Mouse (Mus musculus) liver, postnatal 0 days (tissue): ENCODE data around the gene Limch1. TPM values are rescaled to one million over a fixed set of nuclear protein-coding genes. Genes with fewer than 3 reads are reported as not detected.

Experiments
- ATAC-seq: fragments of 200-750 bp; cut with Nextera tagmentation; 2 replicates; pipeline ENCODE4 v1.8.0; 2017; ENCODE audit warnings: mild to moderate bottlenecking, moderate library complexity
- DNase-seq: peaks from one replicate; pipeline ENCODE4 v3.0.0-alpha.2; 2016
- H3K27ac ChIP-seq: fragments of 300-500 bp; sonication (generic); 2 replicates; pipeline ENCODE4 v1.5.1; 2014; ENCODE audit warnings: antibody characterized with exemption, moderate library complexity, mild to moderate bottlenecking, low read depth
- H3K27me3 ChIP-seq: fragments of 300-500 bp; sonication (generic); 2 replicates; pipeline ENCODE4 v1.6.1; 2014; ENCODE audit warnings: low read length, control low read depth, mixed read lengths; ENCODE audit not compliant: insufficient read depth
- H3K36me3 ChIP-seq: fragments of 300-500 bp; sonication (generic); replicated peaks from 2 replicates; pipeline ENCODE4 v1.6.1; 2014; ENCODE audit warnings: mild to moderate bottlenecking, control low read depth, low read length, moderate library complexity, mixed read lengths; ENCODE audit not compliant: insufficient read depth
- H3K4me1 ChIP-seq: fragments of 300-500 bp; sonication (generic); 2 replicates; pipeline ENCODE4 v1.6.1; 2014; ENCODE audit warnings: antibody characterized with exemption, mild to moderate bottlenecking, control low read depth; ENCODE audit not compliant: insufficient read depth
- H3K4me2 ChIP-seq: fragments of 300-500 bp; sonication (generic); 2 replicates; pipeline ENCODE4 v1.6.1; 2014; ENCODE audit warnings: low read depth, mild to moderate bottlenecking, low read length, moderate library complexity, mixed read lengths
- H3K4me3 ChIP-seq: fragments of 300-500 bp; sonication (generic); 2 replicates; pipeline ENCODE4 v1.5.1; 2014; ENCODE audit warnings: low read depth, low read length
- H3K9ac ChIP-seq: fragments of 300-500 bp; sonication (generic); replicated peaks from 2 replicates; pipeline ENCODE4 v1.6.1; 2014; ENCODE audit warnings: mild to moderate bottlenecking, moderate library complexity
- H3K9me3 ChIP-seq: fragments of 300-500 bp; sonication (generic); 2 replicates; pipeline ENCODE4 v1.6.1; 2016; ENCODE audit warnings: mild to moderate bottlenecking, control low read depth, low read length, mixed read lengths
- CTCF ChIP-seq: sonication (generic); IDR thresholded peaks from 2 replicates; pipeline ENCODE4 v1.5.1; 2016; ENCODE audit warnings: antibody characterized with exemption, low read depth
- EP300 ChIP-seq: IDR thresholded peaks from 2 replicates; pipeline ENCODE4 v1.6.1; 2016; ENCODE audit warnings: antibody characterized with exemption, low read depth, mild to moderate bottlenecking
- WGBS: fragments of 180-500 bp; shearing (Covaris S2); extraction: QIAGEN DNeasy Blood & Tissue Kit; methylation state at CpG from one replicate; pipeline ENCODE4 v1.1.7; 2014; ENCODE audit not compliant: insufficient replicate concordance; 5-methylcytosine and 5-hydroxymethylcytosine counted together
- polyA plus RNA-seq: library from polyadenylated mRNA; unstranded; fragments of >200 nt; fragmentation: Nextera tagmentation; extraction: Ambion mirVana; gene quantifications from 2 replicates; pipeline ENCODE4 v1.2.1, GENCODE M21; 2015

Gene Limch1
- polyA plus RNA-seq, 1 experiment from 2014 or later: 1.6 TPM

GRCm38 (mm10) chr5:66720921-66721320 is 24.7 kb upstream of the Limch1 start:
- H3K9me3 ChIP-seq: no peaks in the 10 kb centered on the region
- ATAC-seq (no peak), DNase-seq (no peak)
- TF ChIP-seq EP300 (no peak), CTCF (no peak)
- H3K27ac ChIP-seq: no peak overlapping the region
- peaks cover 26% of the 10 kb centered on the region; the same call in 1 of the 2 replicates for H3K27me3 ChIP-seq
- H3K4me3 ChIP-seq: no peak overlapping the region
- H3K9ac ChIP-seq: no peak overlapping the region
- H3K36me3 ChIP-seq: no peaks in the 10 kb centered on the region
- no peak overlapping the region for H3K4me2 ChIP-seq
- 46% methylated on average over 5 of the region's 5 CpGs for WGBS
- H3K4me1 ChIP-seq: no peaks in the 10 kb centered on the region

- TF ChIP-seq CTCF: no peak
- no peak for TF ChIP-seq EP300
- 40% methylated on average over 9 of the region's 9 CpGs for WGBS
- H3K4me1 ChIP-seq: no peaks in the 10 kb centered on the region
- DNase-seq (no peak), ATAC-seq (no peak)
- H3K27me3 ChIP-seq: peaks cover 19% of the 10 kb centered on the region; the same call in 1 of the 2 replicates
- H3K36me3 ChIP-seq: no peaks in the 10 kb centered on the region
- H3K9ac ChIP-seq: no peak overlapping the region
- no peak overlapping the region for H3K4me3 ChIP-seq
- H3K27ac ChIP-seq: 0 out of 2 replicates have a peak overlapping the region, but pooled peaks have one; percentile 3
- H3K9me3 ChIP-seq: no peaks in the 10 kb centered on the region
- H3K4me2 ChIP-seq: no peak overlapping the region
Measured at GRCm38 (mm10) chr5:66722586-66722985, 23.0 kb upstream of the Limch1 start.

GRCm38 (mm10) chr5:66723037-66723436 is 22.6 kb upstream of the Limch1 start:
- H3K4me2 ChIP-seq: no peak overlapping the region
- no peaks in the 10 kb centered on the region for H3K4me1 ChIP-seq
- DNase-seq (no peak), ATAC-seq (no peak)
- TF ChIP-seq CTCF: no peak
- TF ChIP-seq EP300: no peak
- H3K36me3 ChIP-seq: no peaks in the 10 kb centered on the region
- H3K9ac ChIP-seq: no peak overlapping the region
- 27% methylated on average over 4 of the region's 4 CpGs for WGBS
- H3K9me3 ChIP-seq: no peaks in the 10 kb centered on the region
- no peak overlapping the region for H3K4me3 ChIP-seq
- 0 out of 2 replicates have a peak overlapping the region, but pooled peaks have one; percentile 3 for H3K27ac ChIP-seq
- H3K27me3 ChIP-seq: peaks cover 17% of the 10 kb centered on the region; the same call in 1 of the 2 replicates

GRCm38 (mm10) chr5:66723626-66724025 is 22.0 kb upstream of the Limch1 start:
- Histone ChIP-seq H3K9ac (no peak overlapping the region), H3K4me2 (no peak overlapping the region), H3K27me3 (peaks cover 17% of the 10 kb centered on the region; the same call in 1 of the 2 replicates), H3K36me3 (no peaks in the 10 kb centered on the region), H3K4me1 (no peaks in the 10 kb centered on the region), H3K4me3 (no peak overlapping the region), H3K9me3 (no peaks in the 10 kb centered on the region), H3K27ac (no peak overlapping the region)
- WGBS: 65% methylated on average over 3 of the region's 3 CpGs
- DNase-seq: no peak
- TF ChIP-seq CTCF (no peak), EP300 (no peak)
- ATAC-seq: no peak

- no peaks in the 10 kb centered on the region for H3K36me3 ChIP-seq
- H3K4me3 ChIP-seq: no peak overlapping the region
- no peak overlapping the region for H3K4me2 ChIP-seq
- H3K9ac ChIP-seq: no peak overlapping the region
- 0 out of 2 replicates have a peak, but pooled peaks cover 6% of the 10 kb centered on the region for H3K27me3 ChIP-seq
- H3K27ac ChIP-seq: no peak overlapping the region
- TF ChIP-seq EP300 (no peak), CTCF (no peak)
- DNase-seq (no peak), ATAC-seq (no peak)
- no peaks in the 10 kb centered on the region for H3K4me1 ChIP-seq
- no peaks in the 10 kb centered on the region for H3K9me3 ChIP-seq
- 86% methylated on average over 4 of the region's 4 CpGs for WGBS
Measured at GRCm38 (mm10) chr5:66729306-66729705, 16.3 kb upstream of the Limch1 start.

GRCm38 (mm10) chr5:66730621-66731301 is 14.9 kb upstream of the Limch1 start:
- WGBS: 46% methylated on average over 11 of the region's 11 CpGs
- Histone ChIP-seq H3K27ac (no peak overlapping the region), H3K4me2 (no peak overlapping the region), H3K4me1 (no peaks in the 10 kb centered on the region), H3K9ac (no peak overlapping the region), H3K9me3 (no peaks in the 10 kb centered on the region), H3K4me3 (no peak overlapping the region), H3K27me3 (0 out of 2 replicates have a peak, but pooled peaks cover 4% of the 10 kb centered on the region), H3K36me3 (no peaks in the 10 kb centered on the region)
- DNase-seq: no peak
- TF ChIP-seq EP300 (no peak), CTCF (peak; percentile 31)
- no peak for ATAC-seq
